Mouse (Mus musculus) telencephalon, adult 2 months (tissue): ENCODE measurements around the gene Eprs.

Experiments
- DNase-seq: peaks from one replicate; pipeline ENCODE4 v3.0.0-alpha.2; 2011; ENCODE audit warnings: low read depth, low spot score

Gene Eprs

GRCm38 (mm10) chr1:185449727-185450126 lies 86.9 kb downstream of the Eprs start:
- DNase-seq = no peak

- DNase-seq = no peak
Observed at GRCm38 (mm10) chr1:185451077-185451476, 88.2 kb downstream of the Eprs start.

GRCm38 (mm10) chr1:185451495-185451894 lies 88.7 kb downstream of the Eprs start:
- no peak for DNase-seq

GRCm38 (mm10) chr1:185452461-185452860 lies 89.6 kb downstream of the Eprs start:
- no peak for DNase-seq

GRCm38 (mm10) chr1:185454144-185454543 lies 91.3 kb downstream of the Eprs start:
- DNase-seq = no peak

GRCm38 (mm10) chr1:185454575-185454954 lies 91.7 kb downstream of the Eprs start, which contains the start of gene Slc30a10:
Gene Slc30a10, plus strand, starts transcription at chr1:185454848.
- DNase-seq = peak; percentile 16

- DNase-seq = peak; percentile 11
Observed at GRCm38 (mm10) chr1:185454955-185455701, 92.3 kb downstream of the Eprs start.

- no peak for DNase-seq
Observed at GRCm38 (mm10) chr1:185456327-185456726, 93.5 kb downstream of the Eprs start.

GRCm38 (mm10) chr1:185460096-185460495 lies 97.3 kb downstream of the Eprs start:
- no peak for DNase-seq

GRCm38 (mm10) chr1:185462889-185463288 lies 100.0 kb downstream of the Eprs start:
- DNase-seq = no peak

- no peak for DNase-seq
Observed at GRCm38 (mm10) chr1:185469551-185470021, 106.7 kb downstream of the Eprs start.

GRCm38 (mm10) chr1:185472025-185472720 lies 109.3 kb downstream of the Eprs start:
- DNase-seq = no peak

- no peak for DNase-seq
Observed at GRCm38 (mm10) chr1:185472730-185473129, 109.9 kb downstream of the Eprs start.

GRCm38 (mm10) chr1:185473437-185473836 lies 110.6 kb downstream of the Eprs start:
- no peak for DNase-seq
